Mouse (Mus musculus): ENCODE data around the gene Gusb.
"Not testable (repeated sequence)": the region's sequence is repeated elsewhere in the genome, so short reads cannot be mapped to it uniquely, and the experiment has no call there.

Gene Gusb

GRCm38 (mm10) chr5:129991898-129992297, 11.0 kb downstream of the Gusb start:
- in situ Hi-C loops (cut with MboI; ENCODE audit: unreplicated experiment in 2 of 2) = loop anchor here (10.0 to 25.0 kb wide), 2 partner anchors 380 to 863 kb away; no protein-coding TSS in a partner anchor

GRCm38 (mm10) chr5:129989376-129989775, 13.5 kb downstream of the Gusb start:
- in situ Hi-C loops (cut with MboI; ENCODE audit: unreplicated experiment in 2 of 2) = loop anchor here in 1 of 2 experiments (25.0 kb wide), 1 partner anchor 377 kb away; no protein-coding TSS in a partner anchor

- in situ Hi-C loops (cut with MboI; ENCODE audit: unreplicated experiment in 2 of 2) = loop anchor here in 1 of 2 experiments (25.0 kb wide), 1 partner anchor 368 kb away; no protein-coding TSS in a partner anchor
Observed at GRCm38 (mm10) chr5:129980216-129980615, 22.6 kb downstream of the Gusb start.

- in situ Hi-C loops (cut with MboI; ENCODE audit: unreplicated experiment in 2 of 2) = loop anchor here in 1 of 2 experiments (25.0 kb wide), 1 partner anchor 366 kb away; no protein-coding TSS in a partner anchor
Observed at GRCm38 (mm10) chr5:129978608-129979007, 24.2 kb downstream of the Gusb start.

- in situ Hi-C loops (cut with MboI; ENCODE audit: unreplicated experiment in 2 of 2) = loop anchor here in 1 of 2 experiments (25.0 kb wide), 1 partner anchor 365 kb away; no protein-coding TSS in a partner anchor
Observed at GRCm38 (mm10) chr5:129977768-129978167, 25.1 kb downstream of the Gusb start.

GRCm38 (mm10) chr5:129974866-129975311, 28.0 kb downstream of the Gusb start:
- in situ Hi-C loops (cut with MboI; ENCODE audit: unreplicated experiment in 2 of 2) = loop anchor here in 1 of 2 experiments (25.0 kb wide), 1 partner anchor 363 kb away; no protein-coding TSS in a partner anchor

- in situ Hi-C loops (cut with MboI; ENCODE audit: unreplicated experiment in 2 of 2) = no loop called here
Observed at GRCm38 (mm10) chr5:129974354-129974753, 28.5 kb downstream of the Gusb start.

GRCm38 (mm10) chr5:129971491-129971890, 31.4 kb downstream of the Gusb start:
- in situ Hi-C loops (cut with MboI; ENCODE audit: unreplicated experiment in 2 of 2) = no loop called here

GRCm38 (mm10) chr5:129968417-129968816, 34.4 kb downstream of the Gusb start:
- in situ Hi-C loops (cut with MboI; ENCODE audit: unreplicated experiment in 2 of 2) = no loop called here

- in situ Hi-C loops (cut with MboI; ENCODE audit: unreplicated experiment in 2 of 2) = no loop called here
Observed at GRCm38 (mm10) chr5:129966448-129966847, 36.4 kb downstream of the Gusb start.

- in situ Hi-C loops (cut with MboI; ENCODE audit: unreplicated experiment in 2 of 2) = no loop called here
Observed at GRCm38 (mm10) chr5:129963224-129963623, 39.6 kb downstream of the Gusb start.

- in situ Hi-C loops (cut with MboI; ENCODE audit: unreplicated experiment in 2 of 2) = no loop called here
Observed at GRCm38 (mm10) chr5:129955792-129956191, 47.1 kb downstream of the Gusb start.

GRCm38 (mm10) chr5:129954473-129955254, 48.2 kb downstream of the Gusb start:
- in situ Hi-C loops (cut with MboI; ENCODE audit: unreplicated experiment in 2 of 2) = no loop called here

- in situ Hi-C loops (cut with MboI; ENCODE audit: unreplicated experiment in 2 of 2) = no loop called here
Observed at GRCm38 (mm10) chr5:129952143-129952542, 50.7 kb downstream of the Gusb start.

GRCm38 (mm10) chr5:129947528-129948033, 55.3 kb downstream of the Gusb start:
- in situ Hi-C loops (cut with MboI; ENCODE audit: unreplicated experiment in 2 of 2) = no loop called here

- in situ Hi-C loops (cut with MboI; ENCODE audit: unreplicated experiment in 2 of 2) = no loop called here
Observed at GRCm38 (mm10) chr5:129943402-129943801, 59.4 kb downstream of the Gusb start.

- in situ Hi-C loops (cut with MboI; ENCODE audit: unreplicated experiment in 2 of 2) = not testable (repeated sequence)
Observed at GRCm38 (mm10) chr5:129942073-129942939, 60.5 kb downstream of the Gusb start.

- in situ Hi-C loops (cut with MboI; ENCODE audit: unreplicated experiment in 2 of 2) = no loop called here
Observed at GRCm38 (mm10) chr5:129941495-129942045, 61.3 kb downstream of the Gusb start, which contains the start of gene Vkorc1l1. Gene Vkorc1l1 (plus strand): TSS chr5:129941970.

- in situ Hi-C loops (cut with MboI; ENCODE audit: unreplicated experiment in 2 of 2) = no loop called here
Observed at GRCm38 (mm10) chr5:129940736-129941494, 61.9 kb downstream of the Gusb start.

GRCm38 (mm10) chr5:129940281-129940680, 62.6 kb downstream of the Gusb start:
- in situ Hi-C loops (cut with MboI; ENCODE audit: unreplicated experiment in 2 of 2) = no loop called here
